Mouse (Mus musculus) cerebellum, adult 2 months (tissue): ENCODE measurements around the gene Lipt1. TPM values are rescaled to one million over a fixed set of nuclear protein-coding genes. Genes with fewer than 3 reads are reported as not detected.

Experiments used
- DNase-seq, 2 experiments: peaks; one replicate each; pipeline ENCODE4 v3.0.0; 2021
- H3K27ac ChIP-seq: fragments of 200-500 bp; 2 replicates; pipeline ENCODE4 v1.5.1; 2012; ENCODE audit warnings: low read length, control low read depth, inconsistent platforms; ENCODE audit not compliant: insufficient read depth
- H3K27me3 ChIP-seq: fragments of 200-500 bp; 2 replicates; pipeline ENCODE4 v1.6.1; 2012; ENCODE audit warnings: inconsistent platforms, mild to moderate bottlenecking, low read length, moderate library complexity; ENCODE audit not compliant: control insufficient read depth, insufficient read depth
- H3K4me1 ChIP-seq: fragments of 200-500 bp; 2 replicates; pipeline ENCODE4 v1.6.1; 2011; ENCODE audit warnings: low read length; ENCODE audit not compliant: control insufficient read depth, insufficient read depth
- H3K4me3 ChIP-seq: fragments of 200-500 bp; replicated peaks from 2 replicates; pipeline ENCODE3; 2011; ENCODE audit warnings: mild to moderate bottlenecking, low read depth, low read length, control low read depth; ENCODE audit not compliant: insufficient read depth
- CTCF ChIP-seq: fragments of 200-500 bp; IDR thresholded peaks from 2 replicates; pipeline ENCODE4 v1.5.1; 2011; ENCODE audit warnings: low read depth, mild to moderate bottlenecking, control low read depth, low read length, moderate library complexity, borderline replicate concordance; ENCODE audit not compliant: insufficient read depth
- POLR2A ChIP-seq: fragments of 200-500 bp; IDR thresholded peaks from 2 replicates; pipeline ENCODE4 v1.6.1; 2011; ENCODE audit warnings: low read length, control low read depth, borderline replicate concordance; ENCODE audit not compliant: insufficient read depth
- WGBS: fragments of 180-500 bp; shearing (Covaris S2); methylation state at CpG from one replicate; pipeline ENCODE4 v1.1.7; 2018; 5-methylcytosine and 5-hydroxymethylcytosine counted together
- polyA plus RNA-seq: library from polyadenylated mRNA; depleted of rRNA; stranded (reverse); fragments of >200 nt; gene quantifications from 2 replicates; pipeline ENCODE4 v1.2.3, GENCODE M21; 2012

The Lipt1 gene
- polyA plus RNA-seq, 1 experiment, result 5.9 TPM

DNA sequence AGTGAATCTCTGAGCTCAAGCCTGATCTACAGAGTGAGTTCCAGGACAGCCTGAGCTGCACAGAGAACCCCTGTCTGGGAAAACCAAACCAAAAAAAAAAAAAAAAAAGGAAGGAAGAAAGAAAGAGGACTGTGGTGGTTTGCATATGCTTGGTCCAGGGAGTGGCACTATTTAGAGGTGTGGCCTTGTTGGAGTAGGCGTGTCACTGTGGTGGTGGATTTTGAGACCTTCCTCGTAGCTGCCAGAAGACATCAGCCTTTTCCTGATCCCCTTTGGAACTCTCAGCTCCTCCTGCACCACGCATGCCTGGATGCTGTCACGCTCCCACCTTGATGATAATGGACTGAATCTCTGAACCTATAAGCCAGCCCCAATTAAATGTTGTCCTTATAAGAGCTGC lies 11.9 kb downstream of the Lipt1 start:
- no peak for DNase-seq
- Histone ChIP-seq H3K27me3 (no peaks in the 10 kb centered on the region), H3K4me1 (no peaks in the 10 kb centered on the region), H3K4me3 (no peak overlapping the region), H3K27ac (no peak overlapping the region)
- WGBS, result 92% methylated on average over 4 of the region's 4 CpGs
- no peak for TF ChIP-seq CTCF
- no peak for TF ChIP-seq POLR2A

- Histone ChIP-seq H3K4me1 (0 out of 2 replicates have a peak, but pooled peaks cover 3% of the 10 kb centered on the region), H3K4me3 (no peak overlapping the region), H3K27ac (no peak overlapping the region), H3K27me3 (no peaks in the 10 kb centered on the region)
- no peak for DNase-seq
- TF ChIP-seq CTCF (no peak), POLR2A (no peak)
- 77% methylated on average over 4 of the region's 4 CpGs for WGBS
Measured at GRCm38 (mm10) chr1:37884451-37884850, 12.9 kb downstream of the Lipt1 start.

- H3K4me3 ChIP-seq, result peak overlapping the region; percentile 18
- no peaks in the 10 kb centered on the region for H3K27me3 ChIP-seq
- TF ChIP-seq CTCF (no peak), POLR2A (no peak)
- no peak overlapping the region for H3K27ac ChIP-seq
- H3K4me1 ChIP-seq, result 0 out of 2 replicates have a peak, but pooled peaks cover 3% of the 10 kb centered on the region
- WGBS, result 72% methylated on average over 7 of the region's 7 CpGs
- no peak for DNase-seq
Measured at GRCm38 (mm10) chr1:37889206-37889605, 17.7 kb downstream of the Lipt1 start.

GRCm38 (mm10) chr1:37890025-37890652 lies 18.6 kb downstream of the Lipt1 start, which contains the start of the genes Mitd1 and Mrpl30:
Gene Mitd1, minus strand, starts transcription at chr1:37890411.
Gene Mrpl30, plus strand, starts transcription at chr1:37890477.
- peak within 1 kb of the TSS; percentile 41 for H3K27ac ChIP-seq
- H3K27me3 ChIP-seq, result no peaks in the 10 kb centered on the region
- TF ChIP-seq POLR2A (peak; percentile 91), CTCF (no peak)
- peak within 1 kb of the TSS; percentile 95 for H3K4me3 ChIP-seq
- WGBS, result under 1% methylated on average over 41 of the region's 41 CpGs
- 0 out of 2 replicates have a peak, but pooled peaks cover 3% of the 10 kb centered on the region for H3K4me1 ChIP-seq
- DNase-seq, result peak; percentile 92 to 95

DNA sequence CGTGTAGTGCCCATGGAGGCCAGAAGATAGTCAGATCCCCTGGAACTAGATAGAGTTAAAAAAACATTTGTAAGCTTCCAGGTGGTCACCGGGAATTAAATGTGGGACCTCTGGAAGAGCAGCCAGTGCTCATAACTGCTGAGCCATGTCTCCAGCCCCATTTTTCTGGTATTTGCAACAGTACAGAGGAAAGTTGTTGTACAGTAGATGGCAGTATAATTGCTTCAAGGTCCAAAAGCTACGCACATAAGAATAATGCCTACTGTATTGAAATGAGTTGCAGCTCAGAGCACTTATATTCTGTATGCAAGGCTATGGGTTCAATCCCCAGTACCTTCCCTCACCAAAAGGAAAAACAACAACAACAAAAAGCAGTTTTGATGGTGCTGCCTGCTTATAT lies 19.9 kb downstream of the Lipt1 start:
- Histone ChIP-seq H3K4me3 (no peak overlapping the region), H3K4me1 (0 out of 2 replicates have a peak, but pooled peaks cover 3% of the 10 kb centered on the region), H3K27ac (no peak overlapping the region), H3K27me3 (no peaks in the 10 kb centered on the region)
- 31% methylated on average over 3 of the region's 3 CpGs for WGBS
- no peak for DNase-seq
- TF ChIP-seq CTCF, result no peak
- no peak for TF ChIP-seq POLR2A

- Histone ChIP-seq H3K4me1 (no peaks in the 10 kb centered on the region), H3K27me3 (no peaks in the 10 kb centered on the region), H3K27ac (no peak overlapping the region), H3K4me3 (no peak overlapping the region)
- no peak for DNase-seq
- TF ChIP-seq POLR2A (no peak), CTCF (no peak)
Measured at GRCm38 (mm10) chr1:37894606-37895005, 23.1 kb downstream of the Lipt1 start.

- Histone ChIP-seq H3K4me3 (no peak overlapping the region), H3K27me3 (no peaks in the 10 kb centered on the region), H3K27ac (no peak overlapping the region), H3K4me1 (no peaks in the 10 kb centered on the region)
- DNase-seq, result no peak
- 81% methylated on average over 4 of the region's 4 CpGs for WGBS
- TF ChIP-seq CTCF, result no peak
- TF ChIP-seq POLR2A, result no peak
Measured at GRCm38 (mm10) chr1:37899816-37900215, 28.3 kb downstream of the Lipt1 start.

DNA sequence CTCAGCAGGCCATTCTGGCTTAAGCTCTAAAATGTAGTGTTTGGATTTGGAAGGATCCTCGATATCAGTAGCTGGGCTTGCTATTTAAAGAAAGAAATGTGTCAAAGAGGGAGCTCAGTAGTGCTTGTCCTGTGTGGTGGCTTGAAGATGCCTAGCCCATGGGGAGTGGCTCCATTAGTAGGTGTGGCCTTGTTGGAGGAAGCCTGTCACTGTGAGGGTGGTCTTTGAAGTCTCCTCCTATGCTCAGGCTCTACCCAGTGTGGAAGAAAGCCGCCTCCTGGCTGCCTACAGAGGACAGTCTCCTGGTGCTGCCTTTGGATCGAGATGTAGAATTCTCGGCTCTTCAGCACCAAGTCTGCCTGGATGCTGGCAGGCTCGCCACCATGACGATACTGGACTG lies 28.8 kb downstream of the Lipt1 start:
- Histone ChIP-seq H3K27me3 (no peaks in the 10 kb centered on the region), H3K4me1 (no peaks in the 10 kb centered on the region), H3K27ac (no peak overlapping the region), H3K4me3 (no peak overlapping the region)
- no peak for TF ChIP-seq POLR2A
- no peak for TF ChIP-seq CTCF
- 60% methylated on average over 6 of the region's 6 CpGs for WGBS
- no peak for DNase-seq
